Mouse (Mus musculus): Measurements from ENCODE around the gene Klf2. TPM values are rescaled to one million over a fixed set of nuclear protein-coding genes. Genes with fewer than 3 reads are reported as not detected.

Gene Klf2
- total and polyA plus RNA-seq, 3 experiments: 0.11 to 1.1 TPM; not detected in 1

DNA sequence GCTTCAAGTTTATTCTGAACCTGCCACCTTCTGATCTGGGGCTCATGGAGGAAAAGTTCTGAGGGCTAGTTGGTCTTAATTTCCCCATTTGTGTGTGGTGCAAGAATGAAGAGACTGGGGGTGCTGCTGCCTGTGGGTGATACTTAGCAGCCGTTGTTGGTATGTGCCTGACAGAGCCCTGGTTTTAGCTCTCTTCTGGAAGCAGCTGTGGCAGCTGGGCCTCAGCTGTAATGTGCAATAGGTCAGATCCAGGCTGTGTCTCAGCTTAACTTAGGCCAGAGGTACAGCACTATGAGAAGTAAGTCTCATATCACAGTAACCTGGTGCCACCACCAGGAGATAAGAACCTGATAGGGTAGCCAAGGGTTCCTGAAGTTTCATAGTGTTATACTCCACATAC is 28.7 kb downstream of the Klf2 start:
- Histone ChIP-seq H3K4me1 (ENCODE audit: insufficient read depth, low read depth, low read length) (peaks cover 42% of the 10 kb centered on the region), H3K9me3 (replicated peaks) (no peaks in the 10 kb centered on the region), H3K27me3 (ENCODE audit: insufficient read depth, low read length) (no peaks in the 10 kb centered on the region), H3K4me3 (ENCODE audit: low read depth, low read length) (no peak overlapping the region), H3K36me3 (replicated peaks) (peaks cover 74% of the 10 kb centered on the region)
- no peak for ATAC-seq (ENCODE audit: extremely low read depth, insufficient number of reproducible peaks, low FRiP score, poor library complexity, severe bottlenecking)
- no peak for DNase-seq (ENCODE audit: low spot score)
- TF ChIP-seq TAL1 (conservative IDR thresholded peaks at IDR 0.05; ENCODE audit: low read depth, low read length) (no peak), GATA1 (IDR thresholded peaks at IDR 0.05; ENCODE audit: borderline replicate concordance, low read length) (no peak), CTCF (IDR thresholded peaks at IDR 0.05; ENCODE audit: low read depth, low read length) (no peak), GATA2 (IDR thresholded peaks at IDR 0.05; ENCODE audit: borderline replicate concordance, low read depth, low read length) (no peak), POLR2AphosphoS5 (IDR thresholded peaks at IDR 0.05; ENCODE audit: insufficient replicate concordance, low read depth, low read length) (no peak)

DNA sequence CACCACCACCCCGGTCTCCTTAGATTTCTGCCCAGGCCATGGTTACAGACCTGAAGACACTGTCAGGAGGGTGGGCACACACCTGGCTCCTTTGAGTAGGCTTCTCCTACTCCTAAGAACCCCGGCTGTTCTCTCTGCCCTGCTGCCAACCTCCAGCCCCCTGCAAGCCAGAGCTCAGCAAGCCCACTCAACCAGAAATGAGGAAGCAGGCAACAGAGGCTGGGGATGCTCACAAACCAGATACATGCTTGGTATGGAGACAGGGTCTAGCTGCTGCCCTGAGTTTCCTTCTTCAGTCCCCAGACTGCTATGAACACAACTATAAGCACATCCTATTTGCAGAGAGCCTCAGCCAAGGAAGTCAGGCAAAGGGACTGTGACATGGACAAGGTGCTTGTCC is 29.3 kb downstream of the Klf2 start:
- TF ChIP-seq POLR2AphosphoS5 (IDR thresholded peaks at IDR 0.05; ENCODE audit: insufficient replicate concordance, low read depth, low read length): no peak
- TF ChIP-seq TAL1 (conservative IDR thresholded peaks at IDR 0.05; ENCODE audit: low read depth, low read length): no peak
- TF ChIP-seq CTCF (IDR thresholded peaks at IDR 0.05; ENCODE audit: low read depth, low read length): no peak
- DNase-seq (ENCODE audit: low spot score): no peak
- Histone ChIP-seq H3K4me1 (ENCODE audit: insufficient read depth, low read depth, low read length) (peaks cover 47% of the 10 kb centered on the region), H3K4me3 (ENCODE audit: low read depth, low read length) (no peak overlapping the region), H3K9me3 (replicated peaks) (no peaks in the 10 kb centered on the region), H3K27me3 (ENCODE audit: insufficient read depth, low read length) (no peaks in the 10 kb centered on the region), H3K36me3 (replicated peaks) (peaks cover 74% of the 10 kb centered on the region)
- no peak for ATAC-seq (ENCODE audit: extremely low read depth, insufficient number of reproducible peaks, low FRiP score, poor library complexity, severe bottlenecking)

DNA sequence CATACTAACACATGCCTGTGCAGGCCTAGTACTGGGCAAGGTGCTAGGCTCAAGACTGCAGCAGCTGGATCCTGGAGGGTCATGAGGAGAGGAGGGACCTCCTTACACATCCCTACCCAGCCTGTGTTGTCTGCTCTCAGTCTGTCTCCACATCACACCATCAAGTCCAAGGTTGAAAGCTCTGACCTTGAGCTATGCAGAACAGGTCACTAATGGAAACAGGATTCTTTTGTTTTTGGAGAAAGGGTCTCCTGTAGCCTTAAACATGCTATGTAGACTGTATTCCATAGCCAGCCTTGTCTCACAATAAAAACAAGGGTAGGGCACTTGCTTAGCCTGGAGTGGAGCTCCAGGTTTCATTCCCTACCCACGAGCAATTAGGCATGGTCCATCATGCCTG is 30.1 kb downstream of the Klf2 start:
- no peak for ATAC-seq (ENCODE audit: extremely low read depth, insufficient number of reproducible peaks, low FRiP score, poor library complexity, severe bottlenecking)
- H3K27me3 ChIP-seq (ENCODE audit: insufficient read depth, low read length): no peaks in the 10 kb centered on the region
- TF ChIP-seq POLR2AphosphoS5 (IDR thresholded peaks at IDR 0.05; ENCODE audit: insufficient replicate concordance, low read depth, low read length): no peak
- no peak for TF ChIP-seq CTCF (IDR thresholded peaks at IDR 0.05; ENCODE audit: low read depth, low read length)
- TF ChIP-seq GATA1 (IDR thresholded peaks at IDR 0.05; ENCODE audit: borderline replicate concordance, low read length): no peak
- no peak for TF ChIP-seq GATA2 (IDR thresholded peaks at IDR 0.05; ENCODE audit: borderline replicate concordance, low read depth, low read length)
- TF ChIP-seq TAL1 (conservative IDR thresholded peaks at IDR 0.05; ENCODE audit: low read depth, low read length): no peak
- no peak overlapping the region for H3K4me3 ChIP-seq (ENCODE audit: low read depth, low read length)
- DNase-seq (ENCODE audit: low spot score): no peak
- H3K9me3 ChIP-seq (replicated peaks): no peaks in the 10 kb centered on the region
- peaks cover 56% of the 10 kb centered on the region for H3K4me1 ChIP-seq (ENCODE audit: insufficient read depth, low read depth, low read length)
- peaks cover 75% of the 10 kb centered on the region for H3K36me3 ChIP-seq (replicated peaks)

- H3K4me3 ChIP-seq (ENCODE audit: low read depth, low read length): no peak overlapping the region
- peaks cover 65% of the 10 kb centered on the region for H3K4me1 ChIP-seq (ENCODE audit: insufficient read depth, low read depth, low read length)
- H3K36me3 ChIP-seq (replicated peaks): peaks cover 71% of the 10 kb centered on the region
- no peaks in the 10 kb centered on the region for H3K27me3 ChIP-seq (ENCODE audit: insufficient read depth, low read length)
- ATAC-seq (ENCODE audit: extremely low read depth, insufficient number of reproducible peaks, low FRiP score, poor library complexity, severe bottlenecking): no peak
- no peak for TF ChIP-seq POLR2AphosphoS5 (IDR thresholded peaks at IDR 0.05; ENCODE audit: insufficient replicate concordance, low read depth, low read length)
- no peak for TF ChIP-seq GATA2 (IDR thresholded peaks at IDR 0.05; ENCODE audit: borderline replicate concordance, low read depth, low read length)
- no peak for TF ChIP-seq TAL1 (conservative IDR thresholded peaks at IDR 0.05; ENCODE audit: low read depth, low read length)
- TF ChIP-seq CTCF (IDR thresholded peaks at IDR 0.05; ENCODE audit: low read depth, low read length): no peak
- no peaks in the 10 kb centered on the region for H3K9me3 ChIP-seq (replicated peaks)
- DNase-seq (ENCODE audit: low spot score): no peak
These were observed 31.0 kb downstream of the Klf2 start for GRCm38 (mm10) chr8:72349838-72350237.

- no peaks in the 10 kb centered on the region for H3K27me3 ChIP-seq (ENCODE audit: insufficient read depth, low read length)
- peaks cover 71% of the 10 kb centered on the region for H3K36me3 ChIP-seq (replicated peaks)
- no peak overlapping the region; the same call in 1 of the 2 replicates for H3K4me3 ChIP-seq (ENCODE audit: low read depth, low read length)
- peaks cover 73% of the 10 kb centered on the region for H3K4me1 ChIP-seq (ENCODE audit: insufficient read depth, low read depth, low read length)
- ATAC-seq (ENCODE audit: extremely low read depth, insufficient number of reproducible peaks, low FRiP score, poor library complexity, severe bottlenecking) (no peak), DNase-seq (ENCODE audit: low spot score) (no peak)
- TF ChIP-seq GATA1 (IDR thresholded peaks at IDR 0.05; ENCODE audit: borderline replicate concordance, low read length) (no peak), CTCF (IDR thresholded peaks at IDR 0.05; ENCODE audit: low read depth, low read length) (no peak), GATA2 (IDR thresholded peaks at IDR 0.05; ENCODE audit: borderline replicate concordance, low read depth, low read length) (no peak), TAL1 (conservative IDR thresholded peaks at IDR 0.05; ENCODE audit: low read depth, low read length) (no peak), POLR2AphosphoS5 (IDR thresholded peaks at IDR 0.05; ENCODE audit: insufficient replicate concordance, low read depth, low read length) (no peak)
- H3K9me3 ChIP-seq (replicated peaks): no peaks in the 10 kb centered on the region
These were observed 31.9 kb downstream of the Klf2 start for GRCm38 (mm10) chr8:72350727-72351126.

GRCm38 (mm10) chr8:72351405-72352005 is 32.7 kb downstream of the Klf2 start:
- TF ChIP-seq CTCF (IDR thresholded peaks at IDR 0.05; ENCODE audit: low read depth, low read length): no peak
- TF ChIP-seq GATA1 (IDR thresholded peaks at IDR 0.05; ENCODE audit: borderline replicate concordance, low read length): no peak
- no peak for TF ChIP-seq POLR2AphosphoS5 (IDR thresholded peaks at IDR 0.05; ENCODE audit: insufficient replicate concordance, low read depth, low read length)
- no peak for TF ChIP-seq GATA2 (IDR thresholded peaks at IDR 0.05; ENCODE audit: borderline replicate concordance, low read depth, low read length)
- no peak for TF ChIP-seq TAL1 (conservative IDR thresholded peaks at IDR 0.05; ENCODE audit: low read depth, low read length)
- ATAC-seq (ENCODE audit: extremely low read depth, insufficient number of reproducible peaks, low FRiP score, poor library complexity, severe bottlenecking): no peak
- H3K9me3 ChIP-seq (replicated peaks): no peaks in the 10 kb centered on the region
- no peak overlapping the region; the same call in 1 of the 2 replicates for H3K4me3 ChIP-seq (ENCODE audit: low read depth, low read length)
- H3K36me3 ChIP-seq (replicated peaks): peaks cover 71% of the 10 kb centered on the region
- DNase-seq (ENCODE audit: low spot score): no peak
- H3K27me3 ChIP-seq (ENCODE audit: insufficient read depth, low read length): no peaks in the 10 kb centered on the region
- H3K4me1 ChIP-seq (ENCODE audit: insufficient read depth, low read depth, low read length): peaks cover 80% of the 10 kb centered on the region

All from G1E (cell line).